In genomic region chr1:177731973-177732372, GRCm38 (mm10) we compare ENCODE assay signal across 22 mouse cellular contexts. TPM values are rescaled to one million over a fixed set of nuclear protein-coding genes. Genes with fewer than 3 reads are reported as not detected.
"Had no signal": no experiment of that assay in that cellular context is flagged by ENCODE, and none has a peak within 500 bp of the region (broad histone marks: within the 10 kb centered on the region; RNA-seq: fewer than 3 reads in every experiment).

No protein-coding gene starts in this region.

- H3K4me3 ChIP-seq: liver, embryonic 13.5 days; liver, embryonic 15.5 days; lung, embryonic 15.5 days; midbrain, embryonic 10.5 days; midbrain, embryonic 13.5 days; neural tube, embryonic 12.5 days; stomach, embryonic 15.5 days had no signal

- H3K9me3 ChIP-seq: liver, embryonic 13.5 days; liver, embryonic 15.5 days; lung, embryonic 15.5 days; stomach, embryonic 15.5 days had no signal

- H3K36me3 ChIP-seq: liver, embryonic 13.5 days; liver, embryonic 15.5 days; lung, embryonic 15.5 days; midbrain, embryonic 10.5 days; midbrain, embryonic 13.5 days; neural tube, embryonic 12.5 days; stomach, embryonic 15.5 days had no signal

- DNase-seq: liver, embryonic 13.5 days; liver, postnatal 0 days; lung, adult 2 months; lung, postnatal 14 days; lung, postnatal 36 days; right cerebral cortex, postnatal 14 days; thymus, adult 2 months; thymus, postnatal 25 days; thymus, postnatal 4 days had no signal

- H3K27ac ChIP-seq: liver, embryonic 13.5 days; liver, embryonic 15.5 days; lung, embryonic 15.5 days; midbrain, embryonic 10.5 days; midbrain, embryonic 13.5 days; neural tube, embryonic 12.5 days; stomach, embryonic 15.5 days; stomach, postnatal 0 days had no signal

- H3K4me2 ChIP-seq: liver, embryonic 13.5 days; liver, embryonic 15.5 days; lung, embryonic 15.5 days; midbrain, embryonic 13.5 days; neural tube, embryonic 12.5 days; stomach, embryonic 15.5 days had no signal

- H3K4me1 ChIP-seq: liver, embryonic 15.5 days; lung, embryonic 15.5 days; neural tube, embryonic 12.5 days; stomach, embryonic 15.5 days had no signal

- ATAC-seq: liver, postnatal 0 days; lung, postnatal 0 days; midbrain, embryonic 13.5 days; midbrain, embryonic 16.5 days had no signal

- H3K9ac ChIP-seq: liver, embryonic 13.5 days; liver, embryonic 15.5 days; liver, postnatal 0 days; lung, embryonic 15.5 days; midbrain, embryonic 13.5 days; neural tube, embryonic 12.5 days; stomach, embryonic 15.5 days had no signal

- H3K27me3 ChIP-seq: liver, embryonic 13.5 days; liver, embryonic 15.5 days; lung, embryonic 15.5 days; midbrain, embryonic 13.5 days; neural tube, embryonic 12.5 days; stomach, embryonic 15.5 days had no signal

RNA-seq across cellular contexts. Expression of gene 1700016C15Rik, which starts 2.4 kb away (rescaled TPM):
- total RNA-seq: megakaryocyte-erythroid progenitor cell, adult 5-6 weeks; neutrophil, adult 5-6 weeks had no signal
- polyA plus RNA-seq: liver, embryonic 13.5 days; liver, embryonic 15.5 days; liver, postnatal 0 days; lung, adult 2 months; midbrain, embryonic 10.5 days; midbrain, embryonic 13.5 days; midbrain, embryonic 16.5 days; neural tube, embryonic 14.5 days; spleen, adult 2 months; stomach, embryonic 15.5 days; thymus, adult 2 months had no signal
